Mouse (Mus musculus) left cerebral cortex, postnatal 25 days (tissue): ENCODE measurements around the gene Ptrh1. TPM values are rescaled to one million over a fixed set of nuclear protein-coding genes. Genes with fewer than 3 reads are reported as not detected.
A peak's percentile ranks its signal among the peaks of the same experiment; 100 is the strongest.

ENCODE experiments used
- DNase-seq, 2 experiments: peaks; one replicate each; pipeline ENCODE4 v3.0.0; 2022; ENCODE audit warnings: low spot score in 2 of 2, mixed read lengths in 1 of 2
- intact Hi-C: fragments of 180-260 bp; cut with DNase I; formaldehyde crosslinking; loops from one replicate; pipeline ENCODE4 v1.15.1; 2025
- total RNA-seq, 2 experiments: library from RNA; stranded (reverse); gene quantifications; 2 replicates each; pipeline ENCODE4 v1.2.3; 2021

Ptrh1 gene
- total RNA-seq, 2 experiments from 2014 or later: 7.3 to 8.2 TPM

DNA sequence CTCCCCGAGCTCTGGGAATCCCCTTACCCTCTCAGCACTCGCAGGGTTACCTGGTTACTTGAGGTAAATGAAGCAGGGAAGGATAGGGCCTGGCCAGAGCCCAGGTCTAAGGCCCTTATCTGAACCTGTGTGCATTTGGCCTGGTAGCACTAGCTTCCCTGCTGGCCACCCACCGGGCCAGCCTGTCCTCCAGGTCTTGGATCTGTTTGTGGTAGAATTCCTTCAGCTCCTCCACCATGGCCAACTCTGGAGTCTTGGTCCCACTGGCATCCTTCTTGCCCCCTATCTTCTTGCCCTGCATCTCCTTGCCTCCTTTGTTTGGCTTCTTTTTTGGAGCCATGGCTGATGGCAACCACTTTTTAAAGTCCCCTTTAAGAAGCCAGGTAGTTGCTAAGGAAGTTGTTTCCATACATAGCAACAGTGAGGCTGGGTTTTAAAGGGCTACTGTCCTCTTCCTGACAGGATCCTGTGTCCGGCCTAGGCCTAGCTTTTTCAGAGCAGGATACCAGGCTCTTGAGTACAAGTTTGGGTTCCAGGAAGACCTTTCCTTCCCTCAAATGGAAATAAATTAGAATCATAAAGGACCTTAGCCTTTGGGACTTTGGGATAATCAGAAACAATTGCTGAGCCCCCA lies 8.6 kb downstream of the Ptrh1 start, which contains the start of gene Cfap157:
Gene Cfap157, minus strand, starts transcription at position 381 of the 634 bp plus-strand sequence.
- DNase-seq: peak in 1 of 2 experiments; percentile 55
- intact Hi-C loops: loop anchor here (5.0 kb wide), 1 partner anchor 143 kb away; no protein-coding TSS in a partner anchor

DNA sequence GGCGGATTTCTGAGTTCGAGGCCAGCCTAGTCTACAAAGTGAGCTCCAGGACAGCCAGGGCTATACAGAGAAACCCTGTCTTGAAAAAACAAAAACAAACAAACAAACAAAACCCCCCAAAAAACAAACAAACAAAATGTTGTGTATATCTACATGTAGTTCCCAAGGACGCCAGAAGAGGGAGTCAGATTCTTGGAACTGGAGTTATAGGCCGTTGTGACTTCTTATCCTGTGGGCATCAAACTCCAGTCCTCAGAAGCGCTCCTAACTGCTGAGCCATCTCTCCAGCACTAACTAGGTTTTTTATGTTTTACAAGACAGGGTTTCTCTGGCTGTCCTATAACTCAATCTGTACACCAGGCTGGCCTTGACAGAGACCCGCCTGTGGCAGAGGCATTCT lies 11.6 kb downstream of the Ptrh1 start:
- intact Hi-C loops: no loop called here
- DNase-seq: peak in 1 of 2 experiments; percentile 40

DNA sequence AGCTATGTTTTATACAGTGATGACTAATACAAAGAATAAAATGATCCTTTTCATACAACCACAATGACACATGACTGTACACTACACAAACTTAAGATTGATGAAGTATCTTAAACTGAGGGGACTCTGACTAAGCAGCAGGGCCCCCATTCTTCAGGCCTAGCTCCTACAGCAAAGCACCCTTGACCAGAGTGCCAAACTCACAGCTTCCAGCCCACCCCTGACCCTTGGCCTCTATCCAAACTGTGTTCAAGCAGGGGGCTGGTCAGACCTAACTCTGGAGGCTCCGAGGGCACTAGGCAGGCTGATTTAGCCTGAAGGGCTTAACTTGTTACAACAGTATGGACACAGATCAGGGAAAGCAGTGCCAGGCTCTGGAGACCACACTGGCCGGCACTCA lies 13.0 kb downstream of the Ptrh1 start:
- no peak for DNase-seq
- intact Hi-C loops: no loop called here

DNA sequence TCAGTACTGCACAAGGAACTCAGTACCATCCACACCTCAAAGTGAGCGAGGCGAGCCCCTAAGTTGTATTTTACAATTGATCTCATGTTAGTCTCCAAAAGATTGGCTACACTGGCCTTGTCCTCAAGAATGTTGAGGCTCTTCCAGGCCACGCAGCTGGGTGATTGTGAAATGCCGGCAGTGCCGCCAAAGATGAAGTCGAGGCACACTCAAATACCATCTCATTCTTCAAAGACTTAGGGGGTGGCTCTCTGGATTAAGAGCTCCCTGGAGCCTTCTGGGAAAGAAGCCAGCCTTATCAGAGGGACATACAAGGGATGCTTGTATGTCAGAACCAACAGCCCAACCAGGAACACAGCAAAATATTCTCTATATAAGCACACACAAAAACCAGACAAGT lies 15.7 kb downstream of the Ptrh1 start:
- peak in 1 of 2 experiments; percentile 24 for DNase-seq
- intact Hi-C loops: no loop called here

- intact Hi-C loops: no loop called here
- no peak for DNase-seq
These were observed 20.3 kb downstream of the Ptrh1 start for GRCm38 (mm10) chr2:32795748-32796418.

GRCm38 (mm10) chr2:32798251-32798962 lies 22.8 kb downstream of the Ptrh1 start:
- intact Hi-C loops: no loop called here
- peak in 1 of 2 experiments; percentile 69 for DNase-seq

- intact Hi-C loops: no loop called here
- no peak for DNase-seq
These were observed 33.4 kb downstream of the Ptrh1 start for GRCm38 (mm10) chr2:32808816-32809566.

DNA sequence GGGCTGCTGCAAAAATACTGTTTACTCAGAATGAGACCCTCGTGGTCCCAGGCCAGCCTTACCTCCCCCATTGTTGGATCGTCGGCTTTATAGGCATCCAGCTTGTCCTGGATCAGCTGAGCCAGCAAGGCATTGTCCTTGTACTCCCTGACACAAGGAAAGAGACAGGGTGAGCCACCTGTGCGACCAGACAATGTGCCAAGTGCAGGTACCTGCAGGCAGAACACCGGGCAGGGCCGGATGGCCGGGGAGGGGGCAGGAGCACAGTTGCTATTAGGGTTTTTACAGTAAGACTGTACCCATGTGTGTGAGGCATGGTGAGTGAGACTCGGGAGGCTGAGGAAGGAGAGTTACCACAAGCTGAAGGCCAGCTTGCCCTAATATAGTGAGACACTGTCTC lies 36.4 kb downstream of the Ptrh1 start:
- intact Hi-C loops: no loop called here
- DNase-seq: no peak

DNA sequence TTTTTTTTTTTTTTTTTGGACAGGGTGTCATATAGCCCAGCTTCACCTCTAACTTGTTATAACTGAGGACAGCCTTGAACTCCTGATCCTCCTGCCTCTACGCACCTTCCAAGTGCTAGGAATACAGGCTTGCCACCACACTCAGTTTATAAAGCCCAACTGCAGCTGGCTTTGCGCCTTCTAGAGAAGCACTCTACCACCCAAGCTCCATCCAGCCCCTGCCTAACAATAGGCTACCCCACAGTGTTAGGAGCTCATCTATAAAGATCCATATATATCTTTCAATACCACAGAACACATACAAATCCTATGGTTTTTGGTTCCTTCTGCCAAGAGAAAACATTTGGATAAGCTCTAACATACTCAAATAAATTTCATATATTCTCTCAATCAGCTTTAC lies 40.9 kb downstream of the Ptrh1 start:
- DNase-seq: peak in 1 of 2 experiments; percentile 27
- intact Hi-C loops: loop anchor here (2.0 kb wide), 1 partner anchor 28 kb away; no protein-coding TSS in a partner anchor

DNA sequence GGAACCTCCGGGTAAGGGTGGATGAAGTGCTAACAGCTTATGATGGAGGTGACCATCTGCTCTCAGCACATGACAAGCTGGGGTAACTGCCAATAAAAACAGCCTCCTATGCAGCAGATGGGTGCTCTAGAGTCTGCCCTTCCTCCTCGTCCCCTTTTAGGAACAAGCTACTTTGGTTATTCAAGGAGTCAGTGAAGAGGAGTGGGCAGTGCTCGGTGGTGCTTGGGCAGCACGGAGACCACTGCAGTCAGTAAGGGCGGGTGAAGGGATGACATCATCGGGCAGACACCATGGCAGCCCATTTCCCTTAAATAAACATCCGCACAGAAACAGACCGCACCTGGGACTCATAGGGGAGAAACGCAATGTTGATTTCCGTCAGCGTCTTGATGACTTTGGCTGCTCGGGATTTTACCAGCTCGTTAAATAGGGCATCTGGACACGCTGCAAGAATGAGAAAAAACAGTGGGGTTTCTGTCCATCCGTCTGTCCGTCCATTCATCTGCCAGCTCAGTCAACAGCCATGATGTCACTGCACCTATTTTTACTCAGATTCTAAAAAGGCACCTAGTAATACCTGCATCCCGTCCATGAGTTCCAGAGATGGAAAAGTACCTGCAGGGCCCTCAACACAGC lies 41.5 kb downstream of the Ptrh1 start:
- intact Hi-C loops: loop anchor here (1.0 to 2.0 kb wide), 2 partner anchors 28 to 35 kb away; no protein-coding TSS in a partner anchor
- peak; percentile 62 to 95 for DNase-seq

DNA sequence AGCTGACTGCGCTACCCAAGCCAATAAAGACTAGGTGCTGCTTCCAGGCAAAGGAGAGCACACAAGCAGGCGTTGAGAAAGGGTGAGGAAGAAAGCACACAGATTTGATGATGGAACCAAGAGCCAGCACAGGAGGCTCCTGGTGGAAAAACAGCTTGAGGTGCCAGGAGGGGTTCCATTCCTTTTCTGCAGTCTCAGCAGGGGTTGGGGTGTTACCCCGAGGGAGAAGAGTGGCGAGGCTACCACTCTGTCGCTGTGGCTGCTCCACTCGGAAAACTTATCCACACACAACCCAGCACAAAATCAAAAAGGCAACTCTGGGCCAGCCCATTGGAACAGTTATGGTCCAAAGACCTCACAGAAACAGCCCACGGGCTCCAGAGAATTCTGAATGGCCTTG lies 42.0 kb downstream of the Ptrh1 start:
- no peak for DNase-seq
- intact Hi-C loops: loop anchor here (1.0 to 2.0 kb wide), 2 partner anchors 27 to 35 kb away; no protein-coding TSS in a partner anchor

DNA sequence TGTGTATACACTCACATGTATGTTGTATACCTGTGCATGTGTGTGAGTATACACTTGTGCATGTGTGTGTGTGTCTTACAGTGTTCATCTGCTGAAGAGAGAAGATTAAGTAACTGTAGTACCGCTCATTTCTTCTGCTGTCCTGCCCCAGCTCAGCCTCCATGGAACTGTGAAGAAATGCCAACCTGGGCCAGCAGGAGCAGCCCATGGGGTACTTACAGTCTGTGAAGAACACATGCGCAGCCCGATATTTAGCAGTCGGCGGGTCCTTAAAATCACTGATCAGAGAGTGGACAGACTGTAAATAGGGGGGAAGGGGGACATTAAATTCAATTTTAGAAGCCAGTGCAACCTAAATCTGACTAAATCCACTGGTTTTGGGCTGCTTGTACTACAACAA lies 42.6 kb downstream of the Ptrh1 start:
- intact Hi-C loops: no loop called here
- no peak for DNase-seq

DNA sequence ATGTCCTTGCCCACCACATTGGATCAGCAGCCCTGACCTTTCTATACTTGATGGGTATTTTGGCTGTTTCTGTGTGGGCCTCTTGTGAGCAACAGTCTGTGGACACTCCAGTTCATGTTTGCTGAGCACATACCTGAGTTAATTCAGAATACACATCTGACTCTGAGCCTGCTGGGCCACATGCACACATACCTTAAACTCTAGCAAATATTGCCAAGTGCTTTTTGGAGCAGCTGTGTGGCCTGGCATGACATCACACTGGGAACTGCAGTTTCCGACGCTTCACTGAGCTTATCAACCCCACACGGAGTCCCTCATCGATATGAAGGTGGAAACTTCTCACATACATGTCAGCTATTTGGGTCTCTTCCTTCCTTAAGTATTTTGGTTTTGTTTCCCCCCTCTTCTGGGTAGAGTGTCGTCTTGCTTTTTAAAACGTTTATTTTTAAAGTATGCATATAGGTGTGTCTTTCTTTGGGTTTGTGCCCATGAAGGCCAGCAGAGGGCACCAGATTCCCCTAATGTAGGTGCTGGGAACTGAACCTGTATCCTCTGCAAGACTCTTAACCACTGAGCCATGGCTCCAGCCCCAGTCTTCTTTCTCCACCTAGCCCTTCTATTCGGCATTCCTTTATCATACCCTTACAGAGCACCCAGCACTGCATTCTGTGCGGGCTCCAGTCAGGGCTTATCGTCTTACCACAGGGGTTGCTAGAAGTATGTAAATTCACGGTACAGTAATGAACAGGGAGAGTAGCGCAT lies 45.6 kb downstream of the Ptrh1 start:
- intact Hi-C loops: no loop called here
- DNase-seq: peak in 1 of 2 experiments; percentile 53

DNA sequence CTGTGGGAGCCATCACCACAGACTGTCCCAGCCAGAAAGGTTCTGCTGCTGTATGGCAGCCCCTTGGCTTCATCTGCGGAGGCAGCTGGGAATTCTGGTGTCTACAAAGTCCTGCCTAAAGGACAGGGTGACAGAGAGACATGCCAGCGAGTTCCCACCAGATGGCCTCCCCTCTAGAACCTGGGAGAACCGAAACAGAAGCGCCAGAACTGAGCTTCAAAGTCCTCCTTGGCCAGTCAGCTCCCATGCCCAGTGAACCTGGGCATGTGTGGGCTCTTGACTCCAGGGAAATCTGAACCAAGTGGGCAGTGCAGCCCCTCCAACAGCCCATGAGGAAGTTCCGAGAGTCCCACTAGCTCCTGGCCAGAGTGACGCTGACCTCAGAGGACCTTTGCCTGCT lies 47.1 kb downstream of the Ptrh1 start:
- intact Hi-C loops: no loop called here
- no peak for DNase-seq

- no peak for DNase-seq
- intact Hi-C loops: no loop called here
These were observed 47.6 kb downstream of the Ptrh1 start for GRCm38 (mm10) chr2:32823153-32823552.

DNA sequence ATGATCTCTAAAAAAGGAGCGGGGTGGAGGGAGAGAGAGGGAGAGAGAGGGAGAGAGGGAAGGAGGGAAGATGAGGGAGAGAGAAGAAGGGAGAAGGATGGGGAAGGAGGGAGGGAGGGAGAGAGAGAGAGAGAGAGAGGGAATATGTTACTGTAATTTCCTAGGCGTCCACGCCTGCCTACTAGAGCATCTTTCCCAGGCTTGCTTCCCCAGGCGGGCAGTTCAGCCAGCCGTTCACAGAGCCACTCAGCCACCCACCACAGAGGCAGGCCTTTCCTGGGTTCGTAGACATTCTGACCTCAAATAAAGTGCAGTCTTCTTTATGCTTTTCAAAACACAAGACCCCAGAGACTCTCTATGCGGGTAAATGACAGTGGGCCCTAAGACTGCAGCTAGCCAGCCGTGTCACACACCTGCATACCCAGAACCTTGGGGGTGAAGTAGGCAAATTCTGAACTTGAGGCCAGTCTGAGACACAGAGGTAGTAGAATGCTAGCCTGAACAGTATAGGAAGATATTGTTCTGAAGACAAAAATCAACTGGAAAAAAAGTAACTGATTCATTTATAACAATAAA lies 48.1 kb downstream of the Ptrh1 start:
- intact Hi-C loops: no loop called here
- DNase-seq: peak in 1 of 2 experiments; percentile 49

- intact Hi-C loops: no loop called here
- DNase-seq: no peak
These were observed 48.6 kb downstream of the Ptrh1 start for GRCm38 (mm10) chr2:32824181-32824580.

- intact Hi-C loops: no loop called here
These were observed 49.2 kb downstream of the Ptrh1 start for GRCm38 (mm10) chr2:32824778-32825177.

More at GRCm38 (mm10) chr2:32824778-32825177, 49.2 kb downstream of the Ptrh1 start:
- DNase-seq: no peak
